Mouse (Mus musculus) ES-E14 (cell line): ENCODE measurements at regions not wholly inside any gene's neighbourhood (a gene's known extent, or its start where the extent isn't known, plus 50 kb on each side); places are given as distances from the start of the nearest gene placed in this dataset.

Source experiments
- CHD2 ChIP-seq: IDR thresholded peaks from 2 replicates; pipeline ENCODE4 v1.6.1; 2014; ENCODE audit warnings: mild to moderate bottlenecking, low read depth, low read length, inconsistent platforms
- HCFC1 ChIP-seq: IDR thresholded peaks from 2 replicates; pipeline ENCODE4 v1.6.1; 2012; ENCODE audit warnings: low read length, inconsistent platforms, borderline replicate concordance; ENCODE audit not compliant: insufficient read depth

DNA sequence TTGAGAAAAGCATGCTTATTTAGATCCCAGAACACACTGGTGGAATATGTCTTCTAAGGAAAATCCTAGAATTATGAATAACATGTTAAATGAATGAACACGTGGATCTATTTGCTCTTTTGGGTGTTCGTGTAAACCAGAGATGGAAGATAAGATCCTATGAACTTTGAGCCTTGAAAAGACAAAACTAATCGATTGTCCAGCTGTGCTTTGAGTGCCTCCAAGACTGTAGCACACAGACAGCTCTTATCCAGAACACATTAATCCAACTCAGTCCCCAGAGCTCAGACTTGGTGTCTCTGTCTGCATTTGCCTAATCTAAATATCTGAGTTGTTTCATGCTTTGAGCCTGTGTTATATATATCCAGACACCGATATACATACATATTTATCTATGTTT lies 80.0 kb upstream of the Frem2 start:
- TF ChIP-seq HCFC1, result no peak
- no peak for TF ChIP-seq CHD2
